Mouse (Mus musculus): ENCODE results near the gene Bub3.

Gene Bub3

DNA sequence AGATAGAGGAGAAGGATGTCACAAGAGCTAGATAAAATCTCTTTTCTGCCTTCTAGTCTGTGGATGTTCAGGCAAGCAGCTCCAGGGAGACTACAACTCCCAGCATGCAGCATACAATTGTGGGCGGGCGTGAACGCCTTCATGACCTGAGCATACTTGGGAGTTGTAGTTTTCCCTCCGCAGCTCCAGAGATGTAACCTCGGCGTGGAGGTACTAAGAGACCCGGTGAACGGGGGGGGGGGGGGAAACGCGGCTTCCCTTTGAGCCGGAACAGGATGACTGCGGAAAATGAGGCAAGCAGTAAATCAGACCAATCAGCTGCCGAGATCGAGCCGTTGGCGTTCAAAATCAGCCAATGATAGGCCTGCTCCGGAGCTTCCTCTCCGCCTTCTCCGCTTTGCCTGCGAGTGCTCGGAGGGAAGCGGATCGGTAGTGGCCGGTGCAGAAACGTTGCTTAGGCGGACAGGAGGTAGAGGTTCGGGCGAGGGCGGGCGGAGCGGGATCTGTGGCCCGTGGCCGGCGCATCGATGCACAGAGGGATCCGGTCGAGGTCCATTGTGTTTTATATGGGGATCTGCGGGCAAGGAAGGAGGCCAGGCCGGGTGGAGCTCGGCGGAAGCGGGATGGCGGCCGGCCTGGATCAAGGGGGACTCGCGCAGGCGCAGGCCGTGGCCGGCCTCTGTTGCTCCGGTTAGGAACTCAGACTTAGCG, at the start of gene Bub3:
Bub3 (plus strand) TSS at position 237 of the 711 bp plus-strand sequence.
- DNase-seq (ENCODE audit: low spot score in 2 of 2) = peak; percentile 87 to 91

DNA sequence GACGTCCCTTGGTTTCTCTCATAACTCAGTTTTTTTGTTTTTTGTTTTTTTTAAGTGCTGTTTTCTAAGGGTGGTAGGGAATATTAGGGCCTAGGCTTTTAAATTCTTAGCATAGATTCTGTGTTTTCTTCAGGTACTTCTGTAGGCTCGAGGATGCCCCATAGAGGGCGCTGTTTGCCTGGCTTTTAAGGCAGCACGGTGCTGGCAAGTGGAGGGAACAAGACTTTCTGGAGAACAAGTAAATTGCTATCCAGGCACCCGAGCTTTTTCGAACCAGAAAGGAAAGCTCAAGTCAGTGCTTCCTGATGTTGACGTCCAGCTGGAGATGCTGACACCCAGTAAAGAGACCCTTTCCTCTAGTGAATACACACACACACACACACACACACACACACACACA, 20.0 kb upstream of the Bub3 start:
- peak; percentile 61 to 83 for DNase-seq (ENCODE audit: low spot score in 2 of 2)

DNA sequence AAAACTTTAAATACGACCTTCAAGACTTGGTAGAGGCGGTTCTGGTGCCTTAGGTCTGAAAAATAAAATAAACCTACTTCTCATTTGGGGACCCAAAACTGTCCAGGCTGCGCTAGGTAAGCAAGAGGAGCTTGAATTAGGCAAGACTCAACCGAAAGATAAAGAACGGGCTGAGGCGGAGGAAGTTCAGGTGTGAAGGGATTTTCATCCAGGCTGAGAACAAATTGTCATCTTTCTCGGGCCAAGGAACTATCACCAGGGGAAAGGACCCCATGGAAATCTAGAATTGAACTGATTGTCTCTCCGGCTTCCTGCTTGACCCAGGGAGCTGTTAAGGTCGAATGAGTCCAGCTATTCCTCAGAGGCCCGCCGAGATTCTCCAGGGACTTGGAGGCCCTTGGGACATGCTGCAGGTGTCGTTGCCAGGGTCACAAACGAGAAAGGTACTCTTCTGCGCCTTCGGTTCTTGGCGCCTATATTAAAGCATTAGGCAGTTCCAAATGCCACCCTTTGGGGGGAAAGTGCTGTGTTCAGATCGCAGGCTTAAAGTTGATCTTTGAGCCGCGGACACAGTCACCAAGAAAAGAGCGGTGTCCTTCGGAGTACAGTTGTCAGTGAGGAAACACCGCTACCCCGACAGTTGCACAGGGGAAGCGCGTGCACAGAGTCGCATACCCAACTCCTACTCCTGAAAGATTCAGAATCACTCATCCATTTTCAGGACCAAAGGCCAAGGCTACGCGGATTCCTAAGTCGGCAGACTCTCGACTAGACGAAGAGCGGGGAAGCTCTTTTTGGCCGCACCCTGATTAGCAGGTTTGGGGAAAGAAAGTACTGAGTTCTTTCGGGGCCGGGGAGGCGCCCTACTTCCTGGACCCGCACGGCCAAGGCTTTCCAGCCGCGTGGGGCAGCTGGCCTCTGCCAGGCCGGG, 18.6 kb upstream of the Bub3 start:
- no peak for DNase-seq (ENCODE audit: low spot score in 2 of 2)

DNA sequence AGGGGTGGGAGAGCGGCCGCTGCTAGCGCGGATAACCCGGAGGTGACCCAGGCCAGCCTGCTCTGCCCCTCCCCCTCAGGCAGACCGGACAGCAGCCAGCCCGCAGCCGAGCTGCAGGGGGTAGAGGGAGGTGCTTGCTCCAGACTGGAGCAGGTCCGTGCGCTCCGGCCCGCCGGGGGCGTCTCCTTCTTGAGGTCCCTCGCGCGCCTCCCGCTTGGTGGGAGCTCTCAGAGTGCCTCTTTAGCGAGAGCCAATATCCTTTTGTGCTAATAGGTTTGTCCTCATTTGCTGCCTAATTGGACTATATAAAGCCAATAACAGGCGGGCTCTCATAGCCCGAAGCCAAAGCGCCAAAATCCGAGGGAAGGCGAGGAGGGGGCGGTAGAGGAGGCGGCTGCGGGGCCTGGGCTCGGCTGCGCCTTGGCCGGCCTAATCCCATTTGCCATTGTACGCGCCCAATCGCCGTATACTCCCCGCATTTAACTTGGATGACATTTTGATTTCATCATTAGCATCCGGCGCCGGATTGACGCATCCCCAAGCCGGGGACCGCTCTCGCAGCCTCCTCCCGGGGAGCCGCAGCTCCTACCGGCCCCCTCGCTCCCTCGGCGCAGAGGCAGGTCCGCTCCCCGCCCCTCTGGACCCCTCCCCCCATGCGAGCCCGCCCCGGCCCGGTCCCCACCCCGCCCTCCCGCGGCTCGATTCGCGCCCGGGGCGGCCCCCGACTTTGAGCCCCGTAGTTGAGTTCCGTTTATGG, 17.7 kb upstream of the Bub3 start, which contains the start of gene Hmx3:
Hmx3 (plus strand) TSS at position 753 of the 757 bp plus-strand sequence.
- no peak for DNase-seq (ENCODE audit: low spot score in 2 of 2)

DNA sequence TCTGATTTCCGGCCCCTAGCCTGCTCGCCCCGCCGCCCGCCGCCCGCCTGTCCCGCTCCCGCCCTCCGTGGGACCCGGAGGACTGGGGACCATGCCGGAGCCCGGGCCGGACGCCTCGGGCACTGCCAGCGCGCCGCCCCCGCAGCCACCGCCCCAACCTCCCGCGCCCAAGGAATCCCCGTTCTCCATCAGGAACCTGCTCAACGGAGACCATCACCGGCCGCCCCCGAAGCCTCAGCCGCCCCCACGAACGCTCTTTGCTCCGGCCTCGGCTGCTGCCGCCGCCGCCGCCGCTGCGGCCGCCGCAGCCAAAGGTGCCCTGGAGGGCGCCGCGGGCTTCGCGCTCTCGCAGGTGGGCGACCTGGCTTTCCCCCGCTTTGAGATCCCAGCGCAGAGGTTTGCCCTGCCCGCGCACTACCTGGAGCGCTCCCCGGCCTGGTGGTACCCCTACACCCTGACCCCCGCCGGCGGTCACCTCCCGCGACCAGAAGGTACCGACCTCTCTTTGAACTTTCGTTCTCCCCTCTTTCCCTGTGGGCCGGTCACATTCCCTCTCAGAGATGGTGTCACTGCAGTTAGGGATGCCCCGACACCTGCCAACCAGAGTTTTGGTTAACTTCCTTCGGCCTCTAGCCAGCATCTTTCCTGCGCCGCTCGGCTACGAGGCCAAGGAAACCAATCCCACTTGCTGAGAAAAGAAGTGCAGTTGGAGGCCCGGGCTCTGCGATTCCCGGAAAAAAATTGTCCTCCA, 17.0 kb upstream of the Bub3 start:
- DNase-seq (ENCODE audit: low spot score in 2 of 2) = no peak

DNA sequence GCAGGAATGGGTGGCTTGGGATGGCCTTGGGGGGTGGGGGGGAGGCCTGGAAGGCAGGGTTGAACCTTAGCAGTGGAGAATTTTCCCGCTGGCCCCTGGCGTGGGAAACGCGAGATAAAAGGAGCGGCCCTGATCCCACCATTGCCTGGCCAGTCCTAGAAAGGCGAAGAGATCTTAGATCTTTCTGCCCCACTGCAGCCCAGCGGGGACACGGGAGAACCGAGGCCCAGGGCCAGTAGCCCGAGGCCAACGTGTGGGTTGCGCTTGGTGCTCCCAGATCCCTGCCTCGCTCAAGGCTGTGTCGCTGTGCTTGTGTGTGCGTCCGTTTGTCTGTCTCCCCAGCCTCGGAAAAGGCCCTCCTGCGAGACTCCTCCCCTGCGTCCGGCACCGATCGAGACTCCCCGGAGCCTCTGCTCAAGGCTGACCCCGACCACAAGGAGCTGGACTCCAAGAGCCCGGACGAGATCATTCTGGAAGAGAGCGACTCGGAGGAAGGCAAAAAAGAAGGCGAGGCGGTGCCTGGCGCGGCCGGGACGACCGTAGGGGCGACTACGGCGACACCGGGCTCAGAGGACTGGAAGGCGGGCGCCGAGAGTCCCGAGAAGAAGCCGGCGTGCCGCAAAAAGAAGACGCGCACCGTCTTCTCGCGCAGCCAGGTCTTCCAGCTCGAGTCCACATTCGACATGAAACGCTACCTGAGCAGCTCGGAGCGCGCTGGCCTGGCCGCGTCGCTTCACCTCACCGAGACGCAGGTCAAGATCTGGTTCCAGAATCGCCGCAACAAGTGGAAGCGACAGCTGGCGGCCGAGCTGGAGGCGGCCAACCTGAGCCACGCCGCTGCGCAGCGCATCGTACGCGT, 16.2 kb upstream of the Bub3 start:
- DNase-seq (ENCODE audit: low spot score in 2 of 2) = no peak

DNA sequence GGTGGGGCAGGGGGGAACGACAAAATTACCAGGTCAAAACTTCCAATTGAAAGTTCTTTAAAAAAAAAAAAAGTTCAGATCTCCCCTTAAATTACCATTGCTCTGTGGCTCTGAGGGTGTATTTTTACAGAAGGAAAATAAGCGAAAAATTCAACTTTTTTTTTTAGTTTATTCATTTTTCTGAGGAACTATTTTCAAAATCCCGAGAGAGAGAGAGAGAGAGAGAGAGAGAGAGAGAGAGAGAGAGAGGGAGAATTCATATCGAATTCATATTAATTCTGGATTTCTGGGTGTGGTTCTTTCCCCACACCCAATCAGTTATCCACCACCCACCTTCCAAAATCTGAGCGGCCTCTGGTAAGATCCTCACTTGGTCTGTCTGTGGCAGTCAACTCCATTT, 15.2 kb upstream of the Bub3 start:
- no peak for DNase-seq (ENCODE audit: low spot score in 2 of 2)

DNA sequence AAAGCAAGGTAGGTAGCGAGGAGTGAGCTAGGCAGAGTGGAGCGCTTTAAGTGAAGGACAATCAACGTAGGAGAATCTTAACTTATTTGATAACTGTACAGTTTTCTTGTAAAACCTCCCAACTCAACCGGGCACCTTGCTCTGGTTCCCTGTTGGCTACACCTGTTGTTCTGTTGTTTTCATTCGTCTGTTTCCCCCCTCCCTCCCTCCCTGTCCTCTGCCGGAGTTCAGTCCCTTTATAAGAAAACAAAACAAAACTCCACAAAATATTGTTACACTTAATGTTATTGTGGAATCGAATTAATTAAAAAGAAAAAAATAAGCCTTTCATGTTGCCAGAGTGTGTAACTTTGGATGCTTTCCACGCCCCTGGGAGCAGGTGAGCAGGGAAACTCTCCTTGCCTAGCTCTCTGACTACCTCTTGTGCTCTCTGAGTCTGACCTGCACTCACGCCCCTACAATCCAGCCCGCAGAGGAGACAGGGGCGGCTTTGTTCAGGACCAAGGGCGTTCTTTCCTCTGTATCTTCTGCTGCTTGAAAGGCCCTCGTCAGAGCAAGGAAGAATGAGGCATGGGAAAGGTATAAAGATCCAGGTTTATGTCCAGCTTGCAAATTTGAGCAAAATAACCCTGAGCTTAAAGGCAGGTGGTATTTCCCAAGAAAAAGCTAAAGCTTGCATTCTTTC, 14.2 kb upstream of the Bub3 start:
- DNase-seq (ENCODE audit: low spot score in 2 of 2) = no peak

DNA sequence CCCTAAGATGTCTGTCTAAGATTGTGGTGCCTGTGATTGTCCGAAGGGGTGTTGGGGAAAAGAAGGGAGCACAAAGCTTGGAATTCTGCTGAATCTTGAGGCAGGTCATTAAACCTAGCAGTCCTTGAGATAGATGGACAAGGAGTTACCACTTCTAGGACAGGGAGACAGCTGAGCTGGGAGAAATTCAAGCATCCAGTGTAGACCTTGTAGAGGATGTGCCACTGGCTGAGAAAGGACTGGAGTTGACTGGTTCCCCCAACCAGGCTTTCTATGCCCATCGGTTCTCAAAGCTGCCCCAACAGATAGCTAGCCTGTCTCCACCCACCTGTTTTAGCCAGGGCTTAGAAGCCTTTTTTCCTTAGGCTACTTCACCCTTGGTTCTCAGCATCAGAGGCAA, 13.6 kb upstream of the Bub3 start:
- DNase-seq (ENCODE audit: low spot score in 2 of 2) = no peak

DNA sequence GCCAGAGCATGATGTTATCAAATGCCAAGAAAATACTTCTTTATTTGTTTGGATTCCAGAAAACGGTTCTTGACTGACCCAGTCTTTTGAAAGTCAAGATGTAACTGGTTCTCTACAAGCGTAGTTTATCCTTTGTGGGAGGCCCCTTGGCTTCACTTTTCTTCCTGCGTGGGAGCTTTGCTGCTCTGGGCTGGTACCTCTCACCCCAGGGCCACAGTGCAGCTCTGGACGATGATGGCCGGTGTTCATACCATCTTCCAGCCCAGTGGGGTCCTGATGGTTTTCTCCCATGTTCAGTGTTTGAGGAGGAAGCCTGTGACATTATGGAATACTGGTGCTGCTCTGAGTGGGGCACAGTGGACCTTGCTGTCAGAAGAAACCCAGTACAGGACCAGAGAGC, 12.5 kb upstream of the Bub3 start:
- no peak for DNase-seq (ENCODE audit: low spot score in 2 of 2)

DNA sequence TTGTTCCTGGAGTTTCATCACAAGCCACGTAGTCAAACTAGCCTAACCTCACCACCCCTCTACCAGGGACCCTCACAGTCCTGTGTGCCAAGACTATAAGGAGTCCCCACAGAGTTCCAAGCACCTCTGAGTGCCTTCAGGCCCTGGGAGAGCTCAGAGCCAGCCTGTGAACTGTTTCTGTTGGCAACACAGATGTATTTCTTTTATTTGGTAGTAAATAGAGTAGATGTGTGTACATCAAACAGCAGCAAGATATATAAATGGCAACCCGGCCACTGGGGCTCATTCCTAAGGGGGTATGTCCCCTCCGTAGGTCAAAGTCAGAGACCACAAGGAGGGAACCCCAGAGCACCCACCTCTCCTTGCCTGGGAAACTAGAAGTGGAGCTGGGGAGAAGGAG, 11.5 kb upstream of the Bub3 start, which contains the start of gene Hmx2:
Hmx2 (plus strand) TSS at position 301 of the 400 bp plus-strand sequence.
- DNase-seq (ENCODE audit: low spot score in 2 of 2) = no peak

DNA sequence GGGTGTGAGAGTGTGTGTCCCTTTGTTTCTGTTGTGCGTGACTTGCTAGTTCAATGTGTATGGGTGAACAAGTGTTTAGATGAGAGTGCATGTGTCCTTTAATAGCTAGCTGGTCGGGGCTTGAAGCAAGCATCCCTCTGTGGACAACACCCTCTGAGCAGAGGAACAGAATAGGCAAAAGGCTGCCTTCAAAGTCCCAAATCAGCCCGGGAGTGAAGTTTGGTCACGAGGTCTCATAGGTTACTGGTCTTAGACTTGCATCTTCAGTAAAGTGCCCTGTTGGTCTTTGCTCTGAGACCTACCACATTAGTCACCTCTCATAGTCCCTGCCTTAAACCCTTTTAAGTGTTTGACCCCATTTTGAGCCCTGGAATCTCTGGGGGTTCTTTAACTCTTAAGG, 8.6 kb upstream of the Bub3 start:
- DNase-seq (ENCODE audit: low spot score in 2 of 2) = no peak

DNA sequence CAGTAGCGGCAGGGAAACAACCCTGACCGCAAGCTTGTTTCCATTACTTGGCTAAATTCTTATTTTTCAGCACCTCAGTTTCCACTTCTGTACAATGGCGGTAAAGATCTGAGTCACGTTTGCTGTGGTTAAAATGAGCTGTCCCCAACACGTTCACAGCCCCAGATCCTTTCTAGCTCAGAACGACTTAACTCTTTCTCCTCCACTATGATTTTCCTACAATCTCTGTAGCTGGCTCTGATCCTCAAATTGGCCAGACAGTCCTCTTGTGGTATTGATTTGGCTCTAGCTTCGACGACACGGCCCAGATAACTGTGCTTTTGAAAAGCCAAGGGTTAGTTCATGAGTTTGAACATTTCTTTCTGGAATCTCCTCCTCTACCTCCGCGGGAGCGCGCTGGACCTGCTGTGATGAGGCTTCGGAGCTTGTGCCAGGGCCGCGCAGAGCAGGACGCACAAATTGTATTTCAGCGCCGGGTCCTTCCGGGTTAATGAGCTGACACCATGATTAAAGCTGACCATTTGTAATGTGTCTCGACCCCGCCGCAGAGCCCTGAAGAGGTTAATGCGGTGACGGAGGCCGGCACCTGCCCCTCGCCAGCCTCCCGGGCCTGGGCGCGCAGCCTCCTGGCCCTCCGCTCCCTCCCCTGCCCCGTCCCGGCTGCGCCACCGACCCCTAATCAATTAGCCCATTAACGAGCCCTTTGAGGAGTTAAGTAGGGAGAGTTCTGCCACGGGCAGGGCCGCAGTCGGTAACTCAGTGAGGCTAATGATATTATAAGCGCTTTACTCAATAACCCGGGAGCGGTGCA, 7.9 kb upstream of the Bub3 start:
- DNase-seq (ENCODE audit: low spot score in 2 of 2) = no peak

DNA sequence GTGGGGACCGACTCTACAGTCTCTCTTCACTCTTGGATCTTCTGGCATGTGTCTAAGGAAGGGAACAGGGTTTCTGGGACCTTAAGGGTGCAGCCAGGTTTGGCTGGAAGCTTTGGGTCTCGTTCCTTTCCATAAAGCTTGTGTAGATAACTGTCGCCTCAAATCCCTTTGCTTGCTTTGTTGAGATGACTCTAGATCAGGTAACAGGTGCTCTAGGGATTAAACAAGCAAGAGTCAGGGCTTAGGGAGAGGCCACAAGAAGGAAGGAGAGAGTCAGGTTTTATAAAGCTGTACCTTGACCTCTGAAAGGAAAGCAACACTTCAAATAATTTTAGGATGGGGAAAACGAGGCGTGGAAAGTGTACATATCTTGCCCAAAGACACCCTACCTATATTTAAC, 7.2 kb upstream of the Bub3 start:
- DNase-seq (ENCODE audit: low spot score in 2 of 2) = no peak

DNA sequence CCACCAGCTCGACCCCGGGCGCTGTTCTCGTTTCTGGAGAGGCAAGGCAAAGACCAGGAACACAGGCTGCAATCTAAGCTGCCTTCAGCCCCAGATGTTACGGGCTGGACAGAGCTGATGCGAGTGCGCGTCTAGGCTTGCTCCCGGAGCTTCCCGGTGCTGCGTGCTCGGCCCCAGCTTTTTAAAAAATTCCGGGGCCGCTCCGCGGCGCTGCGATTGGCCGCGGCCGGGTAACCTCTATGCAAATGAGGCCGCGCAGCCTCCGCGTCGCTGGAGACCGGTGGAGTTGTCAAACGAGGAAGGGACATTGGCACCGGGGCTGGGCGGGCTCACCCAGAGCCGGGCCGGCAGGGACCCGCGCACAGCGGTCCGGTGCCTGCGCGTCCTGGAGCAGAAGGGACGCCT, 6.2 kb upstream of the Bub3 start:
- DNase-seq (ENCODE audit: low spot score in 2 of 2) = no peak

DNA sequence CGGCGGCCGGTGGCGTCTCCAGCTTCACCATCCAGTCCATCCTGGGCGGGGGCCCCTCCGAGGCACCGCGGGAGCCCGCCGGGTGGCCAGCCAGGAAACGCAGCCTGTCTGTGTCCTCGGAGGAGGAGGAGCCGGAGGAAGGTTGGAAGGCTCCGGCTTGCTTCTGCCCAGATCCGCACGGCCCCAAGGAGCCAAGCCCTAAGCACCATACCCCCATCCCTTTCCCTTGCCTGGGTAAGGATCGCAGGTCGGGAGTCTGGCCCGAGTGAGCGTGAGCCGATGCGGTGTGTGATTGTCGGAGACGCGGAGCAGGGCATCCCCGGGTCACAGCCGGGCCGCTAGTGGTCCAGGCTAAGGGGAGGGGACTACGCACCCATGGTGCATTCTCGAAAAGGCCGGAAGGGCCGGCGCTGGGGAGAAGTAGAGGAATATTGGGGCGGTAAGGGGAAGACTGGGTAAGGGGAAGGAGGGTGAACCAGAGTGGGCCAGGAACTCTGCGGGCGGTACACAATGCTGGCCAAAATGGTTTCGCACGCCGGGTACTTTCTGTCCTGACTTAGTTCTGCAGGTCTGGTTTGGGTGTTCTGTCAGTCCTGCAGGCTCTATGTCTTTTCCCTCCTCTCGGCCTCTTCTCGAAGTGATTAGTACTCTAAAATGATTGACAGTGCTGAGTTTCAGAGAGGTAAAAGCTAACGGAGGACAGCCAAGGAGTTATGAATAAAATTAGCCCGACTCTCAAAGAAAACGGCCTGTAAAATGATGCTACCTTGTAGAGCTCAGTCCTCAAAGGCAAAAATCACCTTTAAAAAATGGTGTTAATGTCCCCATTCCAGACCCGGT, 5.5 kb upstream of the Bub3 start:
- no peak for DNase-seq (ENCODE audit: low spot score in 2 of 2)

DNA sequence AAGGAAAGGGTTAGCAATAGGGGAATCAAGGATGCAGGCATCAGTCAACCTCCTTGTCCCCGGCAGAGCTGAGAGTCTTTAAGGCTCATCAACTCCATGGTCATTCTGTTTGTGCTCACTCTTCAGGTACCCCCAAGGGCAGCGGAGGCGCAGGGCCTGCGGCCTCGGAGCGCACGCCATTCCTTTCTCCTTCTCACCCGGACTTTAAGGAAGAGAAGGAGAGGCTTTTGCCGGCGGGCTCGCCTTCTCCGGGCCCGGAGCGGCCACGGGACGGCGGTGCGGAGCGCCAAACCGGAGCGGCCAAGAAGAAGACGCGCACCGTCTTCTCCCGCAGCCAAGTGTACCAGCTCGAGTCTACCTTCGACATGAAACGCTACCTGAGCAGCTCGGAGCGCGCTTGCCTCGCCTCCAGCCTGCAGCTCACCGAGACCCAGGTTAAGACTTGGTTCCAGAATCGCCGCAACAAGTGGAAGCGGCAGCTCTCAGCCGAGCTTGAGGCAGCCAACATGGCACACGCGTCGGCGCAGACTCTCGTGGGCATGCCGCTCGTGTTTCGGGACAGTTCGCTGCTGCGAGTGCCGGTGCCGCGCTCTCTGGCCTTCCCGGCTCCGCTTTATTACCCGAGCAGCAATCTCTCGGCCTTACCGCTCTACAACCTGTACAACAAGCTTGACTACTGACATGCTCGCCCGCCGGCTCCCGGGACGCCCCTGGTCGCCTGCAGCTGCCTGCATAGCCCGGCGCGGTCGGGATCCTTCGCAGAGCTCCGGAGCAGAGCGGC, 4.5 kb upstream of the Bub3 start:
- DNase-seq (ENCODE audit: low spot score in 2 of 2) = no peak

Data from frontal cortex, postnatal 14 days (tissue).